Mouse (Mus musculus): ENCODE measurements at regions not wholly inside any gene's neighbourhood (a gene's known extent, or its start where the extent isn't known, plus 50 kb on each side); places are given as distances from the start of the nearest gene placed in this dataset.

- DNase-seq (ENCODE audit: low read depth in 3 of 3, low spot score in 3 of 3) (no peak), ATAC-seq (ENCODE audit: insufficient read depth) (no peak)
- no peaks in the 10 kb centered on the region for H3K9me3 ChIP-seq (ENCODE audit: control insufficient read depth, low read length)
- no peak overlapping the region for H3K9ac ChIP-seq (replicated peaks)
- no peaks in the 10 kb centered on the region for H3K36me3 ChIP-seq (replicated peaks; ENCODE audit: control insufficient read depth, insufficient read depth, low read depth)
- H3K4me3 ChIP-seq (ENCODE audit: insufficient read depth in 1 of 2, low read depth in 2 of 2, low read length in 2 of 2) = no peak overlapping the region
- TF ChIP-seq CTCF (IDR thresholded peaks at IDR 0.05; ENCODE audit: low read depth) (no peak), EP300 (IDR thresholded peaks at IDR 0.05; ENCODE audit: low read depth) (no peak)
- no peaks in the 10 kb centered on the region for H3K27me3 ChIP-seq (ENCODE audit: control insufficient read depth, insufficient read depth, low read length)
- no peak overlapping the region for H3K4me2 ChIP-seq (ENCODE audit: low read depth)
- H3K4me1 ChIP-seq (replicated peaks; ENCODE audit: control insufficient read depth in 2 of 2, insufficient read depth in 2 of 2, low read length in 1 of 2) = no peaks in the 10 kb centered on the region
- no peak overlapping the region for H3K27ac ChIP-seq
- WGBS (ENCODE audit: insufficient replicate concordance) = 69% methylated on average over 3 of the region's 3 CpGs
Observed at GRCm38 (mm10) chr1:24832246-24832645, 153.8 kb downstream of the Lmbrd1 start.

GRCm38 (mm10) chr1:24866877-24867276 is 188.4 kb downstream of the Lmbrd1 start:
- no peak for DNase-seq (ENCODE audit: low read depth in 3 of 3, low spot score in 3 of 3)
- no peak for TF ChIP-seq EP300 (IDR thresholded peaks at IDR 0.05; ENCODE audit: low read depth)
- no peak for TF ChIP-seq CTCF (IDR thresholded peaks at IDR 0.05; ENCODE audit: low read depth)
- WGBS (ENCODE audit: insufficient replicate concordance) = 73% methylated on average over 7 of the region's 7 CpGs

GRCm38 (mm10) chr1:24869772-24870171 is 191.3 kb downstream of the Lmbrd1 start:
- ATAC-seq (ENCODE audit: insufficient read depth) = no peak
- TF ChIP-seq CTCF (IDR thresholded peaks at IDR 0.05; ENCODE audit: low read depth) (no peak), EP300 (IDR thresholded peaks at IDR 0.05; ENCODE audit: low read depth) (no peak)
- WGBS (ENCODE audit: insufficient replicate concordance) = 73% methylated on average over 12 of the region's 12 CpGs
- no peak overlapping the region for H3K4me2 ChIP-seq (ENCODE audit: low read depth)
- H3K27ac ChIP-seq = no peak overlapping the region
- no peak overlapping the region for H3K4me3 ChIP-seq (ENCODE audit: insufficient read depth in 1 of 2, low read depth in 2 of 2, low read length in 2 of 2)
- H3K27me3 ChIP-seq (ENCODE audit: control insufficient read depth, insufficient read depth, low read length) = no peaks in the 10 kb centered on the region
- no peaks in the 10 kb centered on the region for H3K4me1 ChIP-seq (replicated peaks; ENCODE audit: control insufficient read depth in 2 of 2, insufficient read depth in 2 of 2, low read length in 1 of 2)
- H3K9ac ChIP-seq (replicated peaks) = no peak overlapping the region
- H3K36me3 ChIP-seq (replicated peaks; ENCODE audit: control insufficient read depth, insufficient read depth, low read depth) = no peaks in the 10 kb centered on the region
- DNase-seq (ENCODE audit: low read depth in 3 of 3, low spot score in 3 of 3) = no peak
- H3K9me3 ChIP-seq (ENCODE audit: control insufficient read depth, low read length) = no peaks in the 10 kb centered on the region

More at GRCm38 (mm10) chr1:24866877-24867276, 188.4 kb downstream of the Lmbrd1 start:
- Histone ChIP-seq H3K27ac (no peak overlapping the region), H3K4me1 (replicated peaks; ENCODE audit: control insufficient read depth in 2 of 2, insufficient read depth in 2 of 2, low read length in 1 of 2) (no peaks in the 10 kb centered on the region), H3K4me2 (ENCODE audit: low read depth) (no peak overlapping the region), H3K4me3 (ENCODE audit: insufficient read depth in 1 of 2, low read depth in 2 of 2, low read length in 2 of 2) (no peak overlapping the region), H3K9ac (replicated peaks) (no peak overlapping the region), H3K9me3 (ENCODE audit: control insufficient read depth, low read length) (no peaks in the 10 kb centered on the region), H3K27me3 (ENCODE audit: control insufficient read depth, insufficient read depth, low read length) (no peaks in the 10 kb centered on the region), H3K36me3 (replicated peaks; ENCODE audit: control insufficient read depth, insufficient read depth, low read depth) (no peaks in the 10 kb centered on the region)
- ATAC-seq (ENCODE audit: insufficient read depth) = no peak

- H3K4me1 ChIP-seq (replicated peaks; ENCODE audit: control insufficient read depth in 2 of 2, insufficient read depth in 2 of 2, low read length in 1 of 2) = no peaks in the 10 kb centered on the region
- no peaks in the 10 kb centered on the region for H3K27me3 ChIP-seq (ENCODE audit: control insufficient read depth, insufficient read depth, low read length)
- TF ChIP-seq CTCF (IDR thresholded peaks at IDR 0.05; ENCODE audit: low read depth) (no peak), EP300 (IDR thresholded peaks at IDR 0.05; ENCODE audit: low read depth) (no peak)
- H3K4me3 ChIP-seq (ENCODE audit: insufficient read depth in 1 of 2, low read depth in 2 of 2, low read length in 2 of 2) = no peak overlapping the region
- no peak overlapping the region for H3K9ac ChIP-seq (replicated peaks)
- no peaks in the 10 kb centered on the region for H3K36me3 ChIP-seq (replicated peaks; ENCODE audit: control insufficient read depth, insufficient read depth, low read depth)
- ATAC-seq (ENCODE audit: insufficient read depth) = no peak
- H3K4me2 ChIP-seq (ENCODE audit: low read depth) = no peak overlapping the region
- no peaks in the 10 kb centered on the region for H3K9me3 ChIP-seq (ENCODE audit: control insufficient read depth, low read length)
- 57% methylated on average over 7 of the region's 7 CpGs for WGBS (ENCODE audit: insufficient replicate concordance)
- no peak overlapping the region for H3K27ac ChIP-seq
- DNase-seq (ENCODE audit: low read depth in 3 of 3, low spot score in 3 of 3) = no peak
Observed at GRCm38 (mm10) chr1:24870685-24871417, 192.4 kb downstream of the Lmbrd1 start.

- ATAC-seq (ENCODE audit: insufficient read depth) (no peak), DNase-seq (ENCODE audit: low read depth in 3 of 3, low spot score in 3 of 3) (no peak)
- no peak overlapping the region for H3K4me2 ChIP-seq (ENCODE audit: low read depth)
- H3K9me3 ChIP-seq (ENCODE audit: control insufficient read depth, low read length) = no peaks in the 10 kb centered on the region
- TF ChIP-seq CTCF (IDR thresholded peaks at IDR 0.05; ENCODE audit: low read depth) (no peak), EP300 (IDR thresholded peaks at IDR 0.05; ENCODE audit: low read depth) (no peak)
- no peaks in the 10 kb centered on the region for H3K36me3 ChIP-seq (replicated peaks; ENCODE audit: control insufficient read depth, insufficient read depth, low read depth)
- no peak overlapping the region for H3K27ac ChIP-seq
- H3K4me3 ChIP-seq (ENCODE audit: insufficient read depth in 1 of 2, low read depth in 2 of 2, low read length in 2 of 2) = no peak overlapping the region
- no peak overlapping the region for H3K9ac ChIP-seq (replicated peaks)
- no peaks in the 10 kb centered on the region for H3K4me1 ChIP-seq (replicated peaks; ENCODE audit: control insufficient read depth in 2 of 2, insufficient read depth in 2 of 2, low read length in 1 of 2)
- no peaks in the 10 kb centered on the region for H3K27me3 ChIP-seq (ENCODE audit: control insufficient read depth, insufficient read depth, low read length)
Observed at GRCm38 (mm10) chr1:24877014-24877413, 198.6 kb downstream of the Lmbrd1 start.

Data from liver, embryonic 14.5 days (tissue).